Mouse (Mus musculus): ENCODE results near the gene Bpifb6. TPM values are rescaled to one million over a fixed set of nuclear protein-coding genes. Genes with fewer than 3 reads are reported as not detected.

The Bpifb6 gene
- polyA plus RNA-seq (2015; fragmentation: Nextera tagmentation; extraction: Ambion mirVana): not detected in 2 replicates

GRCm38 (mm10) chr2:153900088-153900487 is at the start of gene Bpifb6:
Bpifb6 (plus strand) TSS chr2:153900388.
- peaks cover 4% of the 10 kb centered on the region; the same call in 1 of the 2 replicates for H3K4me1 ChIP-seq
- H3K27me3 ChIP-seq (replicated peaks): peaks cover 15% of the 10 kb centered on the region; the same call in 1 of the 2 replicates
- H3K4me3 ChIP-seq: no peak within 1 kb of the TSS
- H3K36me3 ChIP-seq: no peaks in the 10 kb centered on the region
- no peaks in the 10 kb centered on the region for H3K9me3 ChIP-seq
- H3K27ac ChIP-seq (replicated peaks): no peak within 1 kb of the TSS
- no peak within 1 kb of the TSS for H3K4me2 ChIP-seq
- 61% methylated on average over 4 of the region's 4 CpGs for WGBS
- ATAC-seq (ENCODE audit: extremely low read depth, insufficient number of reproducible peaks, low FRiP score, low TSS enrichment): no peak
- H3K9ac ChIP-seq: no peak within 1 kb of the TSS

DNA sequence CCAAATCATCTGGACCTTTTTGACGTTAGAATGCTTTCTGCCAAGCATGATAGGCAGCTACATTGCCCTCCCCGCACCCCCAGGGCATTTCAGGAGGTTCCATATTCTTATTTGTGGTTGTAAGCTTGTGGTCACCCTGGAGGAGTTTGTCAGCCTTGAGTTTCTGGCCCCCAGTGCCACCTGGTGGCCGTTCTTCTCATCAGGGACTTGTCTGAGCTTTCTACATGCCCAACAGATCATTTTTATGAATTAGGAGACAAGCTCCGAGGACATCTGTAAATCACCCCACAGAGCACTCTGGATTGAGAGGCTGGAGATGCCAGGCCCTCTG is 49.2 kb upstream of the Bpifb6 start:
- H3K27ac ChIP-seq (replicated peaks): no peak overlapping the region
- H3K9ac ChIP-seq: no peak overlapping the region
- WGBS: 43% methylated on average over 4 of the region's 4 CpGs
- H3K27me3 ChIP-seq (replicated peaks): peaks cover 8% of the 10 kb centered on the region
- no peaks in the 10 kb centered on the region; the same call in 1 of the 2 replicates for H3K4me1 ChIP-seq
- ATAC-seq (ENCODE audit: extremely low read depth, insufficient number of reproducible peaks, low FRiP score, low TSS enrichment): no peak
- no peaks in the 10 kb centered on the region for H3K36me3 ChIP-seq
- no peaks in the 10 kb centered on the region for H3K9me3 ChIP-seq
- no peak overlapping the region for H3K4me2 ChIP-seq
- H3K4me3 ChIP-seq: no peak overlapping the region

GRCm38 (mm10) chr2:153853544-153853943 is 46.6 kb upstream of the Bpifb6 start:
- 3% methylated on average over 5 of the region's 5 CpGs for WGBS
- ATAC-seq (ENCODE audit: extremely low read depth, insufficient number of reproducible peaks, low FRiP score, low TSS enrichment): no peak
- no peak overlapping the region for H3K4me3 ChIP-seq

DNA sequence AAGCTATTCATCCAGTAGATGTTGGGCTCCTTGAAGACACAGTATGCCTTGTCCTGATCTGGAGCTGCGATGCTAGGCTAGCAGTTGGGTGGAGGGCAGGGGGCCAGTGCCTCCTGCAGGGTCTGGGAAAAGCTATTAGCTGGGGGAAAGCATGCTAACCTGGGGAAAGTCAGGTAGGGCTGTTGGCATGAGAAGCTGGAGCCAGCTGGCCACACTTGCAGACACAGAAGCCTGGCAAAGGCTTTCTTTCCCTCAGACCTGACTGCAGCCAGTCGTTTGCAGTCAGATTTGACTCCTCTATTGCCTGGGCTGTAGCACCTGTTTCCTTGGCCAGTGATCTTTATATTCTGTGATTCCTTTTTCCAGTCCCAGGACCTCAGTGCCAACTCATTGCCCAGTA is 40.6 kb upstream of the Bpifb6 start:
- no peak overlapping the region for H3K27ac ChIP-seq (replicated peaks)
- no peaks in the 10 kb centered on the region for H3K9me3 ChIP-seq
- H3K4me1 ChIP-seq: peaks cover 8% of the 10 kb centered on the region; the same call in 1 of the 2 replicates
- no peaks in the 10 kb centered on the region for H3K36me3 ChIP-seq
- 69% methylated on average over 2 of the region's 2 CpGs for WGBS
- H3K4me3 ChIP-seq: no peak overlapping the region
- ATAC-seq (ENCODE audit: extremely low read depth, insufficient number of reproducible peaks, low FRiP score, low TSS enrichment): no peak
- H3K9ac ChIP-seq: no peak overlapping the region
- H3K4me2 ChIP-seq: no peak overlapping the region
- peaks cover 14% of the 10 kb centered on the region for H3K27me3 ChIP-seq (replicated peaks)

More at GRCm38 (mm10) chr2:153853544-153853943, 46.6 kb upstream of the Bpifb6 start:
- H3K27ac ChIP-seq (replicated peaks): no peak overlapping the region
- H3K9ac ChIP-seq: no peak overlapping the region
- no peaks in the 10 kb centered on the region for H3K9me3 ChIP-seq
- no peaks in the 10 kb centered on the region for H3K36me3 ChIP-seq
- peaks cover 14% of the 10 kb centered on the region for H3K27me3 ChIP-seq (replicated peaks)
- H3K4me1 ChIP-seq: no peaks in the 10 kb centered on the region; the same call in 1 of the 2 replicates
- no peak overlapping the region for H3K4me2 ChIP-seq

DNA sequence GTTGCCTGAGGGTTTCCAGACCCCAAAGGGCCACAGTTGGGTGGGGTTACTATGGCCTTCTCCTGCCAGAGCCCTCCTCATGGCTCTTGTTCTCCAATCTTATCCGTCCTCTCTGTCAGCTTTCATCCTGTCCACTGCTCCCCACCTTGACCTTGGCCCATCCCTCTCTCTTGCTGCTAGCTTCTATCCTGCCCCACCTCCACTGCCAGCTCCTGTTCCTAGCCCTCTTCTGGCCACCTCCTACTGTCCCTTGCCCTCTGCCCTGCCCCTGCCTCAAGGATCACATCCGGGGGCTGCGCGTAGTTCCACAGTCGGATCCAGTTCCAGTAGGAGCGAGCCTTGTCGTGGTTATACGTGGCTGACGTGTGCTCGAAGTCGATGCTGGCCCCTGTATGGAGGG is 39.9 kb upstream of the Bpifb6 start:
- Histone ChIP-seq H3K4me1 (peaks cover 8% of the 10 kb centered on the region; the same call in 1 of the 2 replicates), H3K27ac (replicated peaks) (no peak overlapping the region), H3K4me2 (no peak overlapping the region), H3K36me3 (no peaks in the 10 kb centered on the region), H3K9ac (no peak overlapping the region), H3K4me3 (no peak overlapping the region), H3K9me3 (no peaks in the 10 kb centered on the region), H3K27me3 (replicated peaks) (peaks cover 11% of the 10 kb centered on the region)
- WGBS: 82% methylated on average over 11 of the region's 11 CpGs
- ATAC-seq (ENCODE audit: extremely low read depth, insufficient number of reproducible peaks, low FRiP score, low TSS enrichment): no peak

- Histone ChIP-seq H3K9me3 (no peaks in the 10 kb centered on the region), H3K4me3 (no peak overlapping the region), H3K4me2 (no peak overlapping the region), H3K27me3 (replicated peaks) (peaks cover 7% of the 10 kb centered on the region), H3K36me3 (no peaks in the 10 kb centered on the region), H3K27ac (replicated peaks) (no peak overlapping the region), H3K9ac (no peak overlapping the region), H3K4me1 (peaks cover 8% of the 10 kb centered on the region; the same call in 1 of the 2 replicates)
- ATAC-seq (ENCODE audit: extremely low read depth, insufficient number of reproducible peaks, low FRiP score, low TSS enrichment): no peak
- 32% methylated on average over 3 of the region's 3 CpGs for WGBS
Observed at GRCm38 (mm10) chr2:153860715-153861114, 39.5 kb upstream of the Bpifb6 start.

GRCm38 (mm10) chr2:153861960-153862359 is 38.2 kb upstream of the Bpifb6 start:
- no peak overlapping the region for H3K9ac ChIP-seq
- no peak for ATAC-seq (ENCODE audit: extremely low read depth, insufficient number of reproducible peaks, low FRiP score, low TSS enrichment)
- H3K27me3 ChIP-seq (replicated peaks): no peaks in the 10 kb centered on the region; the same call in 1 of the 2 replicates
- 66% methylated on average over 3 of the region's 3 CpGs for WGBS
- H3K9me3 ChIP-seq: no peaks in the 10 kb centered on the region
- H3K27ac ChIP-seq (replicated peaks): no peak overlapping the region
- no peak overlapping the region for H3K4me2 ChIP-seq
- H3K4me1 ChIP-seq: peaks cover 8% of the 10 kb centered on the region; the same call in 1 of the 2 replicates
- H3K36me3 ChIP-seq: no peaks in the 10 kb centered on the region
- H3K4me3 ChIP-seq: no peak overlapping the region

- Histone ChIP-seq H3K4me1 (no peaks in the 10 kb centered on the region), H3K27ac (replicated peaks) (no peak within 1 kb of the TSS), H3K4me2 (no peak within 1 kb of the TSS), H3K9me3 (no peaks in the 10 kb centered on the region), H3K27me3 (replicated peaks) (no peaks in the 10 kb centered on the region), H3K9ac (no peak within 1 kb of the TSS), H3K4me3 (no peak within 1 kb of the TSS), H3K36me3 (no peaks in the 10 kb centered on the region)
- no peak for ATAC-seq (ENCODE audit: extremely low read depth, insufficient number of reproducible peaks, low FRiP score, low TSS enrichment)
- WGBS: 72% methylated on average over 4 of the region's 4 CpGs
Observed at GRCm38 (mm10) chr2:153870984-153871383, 29.2 kb upstream of the Bpifb6 start, which contains the start of gene Sun5. Sun5 (minus strand) TSS chr2:153871084.

DNA sequence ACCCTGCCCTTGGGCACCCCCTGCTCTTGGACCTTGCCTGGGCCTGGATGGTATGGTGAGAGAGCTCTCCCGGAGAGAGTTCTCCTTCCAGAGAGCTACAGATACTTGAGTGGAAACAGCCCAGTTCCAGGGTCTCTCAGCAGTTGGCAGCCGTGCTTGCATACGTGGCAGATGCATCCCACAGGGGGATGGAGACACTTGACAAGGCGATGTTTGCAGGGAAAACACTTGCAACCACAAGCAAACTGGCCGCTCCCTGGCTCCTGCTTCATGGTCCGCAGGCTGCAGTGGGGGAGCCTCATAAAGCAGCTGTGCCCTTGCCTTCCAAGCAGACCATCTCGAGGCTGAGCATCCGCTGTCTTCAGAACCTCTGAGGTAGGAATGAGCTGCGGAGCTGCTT is 25.4 kb upstream of the Bpifb6 start, which contains the start of gene Bpifb2:
Gene Bpifb2 (plus strand): TSS at position 301 of the 400 bp plus-strand sequence.
- no peak within 1 kb of the TSS for H3K4me3 ChIP-seq
- no peak within 1 kb of the TSS for H3K9ac ChIP-seq
- ATAC-seq (ENCODE audit: extremely low read depth, insufficient number of reproducible peaks, low FRiP score, low TSS enrichment): no peak
- H3K27me3 ChIP-seq (replicated peaks): no peaks in the 10 kb centered on the region
- no peak within 1 kb of the TSS for H3K27ac ChIP-seq (replicated peaks)
- H3K4me1 ChIP-seq: no peaks in the 10 kb centered on the region
- no peaks in the 10 kb centered on the region for H3K36me3 ChIP-seq
- no peaks in the 10 kb centered on the region for H3K9me3 ChIP-seq
- no peak within 1 kb of the TSS for H3K4me2 ChIP-seq
- 57% methylated on average over 9 of the region's 9 CpGs for WGBS

DNA sequence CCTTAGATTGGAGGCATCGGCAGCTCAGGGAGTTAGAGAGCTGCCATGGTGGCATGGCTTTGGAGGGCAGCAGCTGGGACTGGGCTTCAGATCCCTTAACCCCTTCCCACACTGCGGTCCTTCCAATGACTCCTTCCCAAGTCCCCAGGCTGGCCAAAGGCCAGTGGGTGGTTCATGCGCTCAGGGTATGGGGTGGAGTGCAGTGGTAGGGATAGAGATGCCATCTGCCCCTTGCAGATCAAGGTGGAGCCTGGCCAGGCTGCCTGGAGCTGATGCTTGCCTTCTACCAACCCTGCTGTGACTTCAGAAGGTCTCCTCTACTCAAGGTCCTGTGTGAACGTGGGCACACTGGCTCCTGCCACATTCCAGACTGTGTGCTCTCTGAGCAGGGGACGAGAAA is 1.1 kb upstream of the Bpifb6 start:
- no peak overlapping the region for H3K4me3 ChIP-seq

GRCm38 (mm10) chr2:153902726-153903125 is 2.5 kb downstream of the Bpifb6 start:
- Histone ChIP-seq H3K27me3 (replicated peaks) (peaks cover 12% of the 10 kb centered on the region), H3K9ac (no peak overlapping the region), H3K9me3 (no peaks in the 10 kb centered on the region), H3K4me1 (no peaks in the 10 kb centered on the region), H3K4me3 (no peak overlapping the region), H3K27ac (replicated peaks) (no peak overlapping the region), H3K4me2 (no peak overlapping the region), H3K36me3 (no peaks in the 10 kb centered on the region)
- WGBS: 62% methylated on average over 6 of the region's 6 CpGs
- ATAC-seq (ENCODE audit: extremely low read depth, insufficient number of reproducible peaks, low FRiP score, low TSS enrichment): no peak

More for the DNA sequence above, 1.1 kb upstream of the Bpifb6 start:
- Histone ChIP-seq H3K9me3 (no peaks in the 10 kb centered on the region), H3K9ac (no peak overlapping the region), H3K36me3 (no peaks in the 10 kb centered on the region), H3K27me3 (replicated peaks) (peaks cover 17% of the 10 kb centered on the region; the same call in 1 of the 2 replicates), H3K27ac (replicated peaks) (no peak overlapping the region), H3K4me2 (no peak overlapping the region), H3K4me1 (peaks cover 6% of the 10 kb centered on the region; the same call in 1 of the 2 replicates)
- no peak for ATAC-seq (ENCODE audit: extremely low read depth, insufficient number of reproducible peaks, low FRiP score, low TSS enrichment)
- WGBS: 76% methylated on average over 5 of the region's 5 CpGs

GRCm38 (mm10) chr2:153906626-153907025 is 6.4 kb downstream of the Bpifb6 start:
- Histone ChIP-seq H3K36me3 (no peaks in the 10 kb centered on the region), H3K4me2 (no peak overlapping the region), H3K9me3 (no peaks in the 10 kb centered on the region), H3K4me1 (no peaks in the 10 kb centered on the region), H3K27ac (replicated peaks) (no peak overlapping the region), H3K4me3 (no peak overlapping the region), H3K9ac (no peak overlapping the region), H3K27me3 (replicated peaks) (peaks cover 8% of the 10 kb centered on the region; the same call in 1 of the 2 replicates)
- 64% methylated on average over 4 of the region's 4 CpGs for WGBS
- no peak for ATAC-seq (ENCODE audit: extremely low read depth, insufficient number of reproducible peaks, low FRiP score, low TSS enrichment)

Measured in heart, embryonic 13.5 days (tissue).